Mouse (Mus musculus): ENCODE measurements at regions not wholly inside any gene's neighbourhood (a gene's known extent, or its start where the extent isn't known, plus 50 kb on each side); places are given as distances from the start of the nearest gene placed in this dataset.

DNA sequence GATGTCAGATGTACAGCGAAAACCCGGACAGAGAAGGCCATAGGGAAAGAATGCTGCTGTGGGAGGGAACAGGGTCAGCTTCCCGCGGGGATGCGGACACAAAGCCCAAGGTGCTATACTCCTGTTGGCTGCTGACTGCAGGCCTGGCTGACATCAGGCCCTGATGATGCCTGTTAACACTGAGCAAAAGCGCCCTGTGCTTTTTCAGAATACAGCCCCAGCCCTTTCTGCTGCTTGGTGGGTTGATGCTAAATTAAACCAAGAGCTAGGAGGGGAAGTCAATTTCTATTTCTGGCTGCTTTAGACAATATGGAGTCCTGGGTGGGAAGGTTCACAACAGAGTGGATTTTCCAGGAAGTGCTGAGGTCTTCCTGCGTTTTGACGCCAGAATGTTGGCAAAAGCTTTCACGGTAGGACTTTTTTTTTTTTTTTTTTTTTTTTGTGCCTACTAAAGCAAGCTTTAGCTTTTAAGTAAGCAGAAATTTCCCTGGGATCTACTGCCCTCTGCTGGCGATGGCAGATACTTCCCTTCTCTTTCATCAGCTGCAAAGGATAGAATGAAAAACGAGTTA, 302.2 kb upstream of the Arglu1 start:
- H3K9ac ChIP-seq = peak overlapping the region; percentile 39; the same call in 1 of the 2 replicates

DNA sequence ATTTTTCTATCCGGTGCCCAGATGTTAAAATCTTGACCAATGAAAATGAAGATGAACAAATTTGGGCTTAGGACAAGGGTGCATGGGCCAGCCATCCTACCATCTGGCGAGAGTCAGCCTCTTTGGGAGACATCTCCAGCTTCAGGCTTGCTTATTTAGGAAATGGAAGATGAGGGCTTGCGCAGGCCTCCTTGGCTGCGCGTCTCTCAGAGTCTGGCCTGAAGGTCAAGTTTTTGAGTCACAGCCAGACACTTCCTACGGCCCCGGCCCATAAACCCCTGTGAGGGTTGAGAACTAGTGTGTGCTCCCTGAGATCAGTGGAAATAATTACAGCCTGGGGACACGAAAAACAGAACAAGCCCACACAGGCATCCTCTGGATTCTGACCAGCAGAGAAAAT, 300.7 kb upstream of the Arglu1 start:
- Histone ChIP-seq H3K27me3 (0 out of 2 replicates have a peak, but pooled peaks cover 2% of the 10 kb centered on the region), H3K4me3 (no peak overlapping the region), H3K27ac (no peak overlapping the region), H3K4me2 (replicated peaks) (no peak overlapping the region), H3K9me3 (no peaks in the 10 kb centered on the region; the same call in 1 of the 2 replicates), H3K36me3 (no peaks in the 10 kb centered on the region), H3K9ac (no peak overlapping the region), H3K4me1 (peaks cover 38% of the 10 kb centered on the region)
- WGBS = 48% methylated on average over 8 of the region's 8 CpGs
- no peak for ATAC-seq (ENCODE audit: low FRiP score, low read depth)

More for the DNA sequence above, 302.2 kb upstream of the Arglu1 start:
- peaks cover 38% of the 10 kb centered on the region for H3K4me1 ChIP-seq
- 0 out of 2 replicates have a peak, but pooled peaks have one; percentile 28 for ATAC-seq (ENCODE audit: low FRiP score, low read depth)
- H3K27me3 ChIP-seq = no peaks in the 10 kb centered on the region
- WGBS = 7% methylated on average over 11 of the region's 11 CpGs
- H3K9me3 ChIP-seq = no peaks in the 10 kb centered on the region; the same call in 1 of the 2 replicates
- no peak overlapping the region for H3K4me3 ChIP-seq
- H3K4me2 ChIP-seq (replicated peaks) = peak overlapping the region; percentile 49
- peak overlapping the region; percentile 52; the same call in 1 of the 2 replicates for H3K27ac ChIP-seq
- H3K36me3 ChIP-seq = no peaks in the 10 kb centered on the region

DNA sequence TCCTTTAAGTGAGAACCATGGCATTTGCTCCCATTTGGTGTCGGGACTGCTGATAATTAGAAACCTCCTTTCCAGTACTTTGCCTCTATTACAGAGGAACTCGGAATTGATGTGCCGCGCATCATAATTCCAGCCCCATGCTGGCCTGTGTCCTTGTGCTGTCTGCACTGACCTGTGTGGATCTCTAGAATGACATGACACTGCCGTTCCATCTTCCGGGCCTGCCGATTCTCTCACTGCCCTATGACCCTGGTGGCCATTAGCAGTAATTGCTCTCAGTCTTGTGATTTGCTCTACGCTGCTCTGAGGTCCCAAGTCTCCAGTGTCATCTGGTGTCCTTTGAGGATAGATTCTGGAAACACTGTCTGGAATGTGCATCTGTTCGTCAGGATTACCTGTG, 295.7 kb upstream of the Arglu1 start:
- no peak for ATAC-seq (ENCODE audit: low FRiP score, low read depth)
- H3K9me3 ChIP-seq = no peaks in the 10 kb centered on the region; the same call in 1 of the 2 replicates
- H3K27me3 ChIP-seq = 0 out of 2 replicates have a peak, but pooled peaks cover 11% of the 10 kb centered on the region
- no peak overlapping the region for H3K4me3 ChIP-seq
- no peaks in the 10 kb centered on the region for H3K36me3 ChIP-seq
- no peak overlapping the region for H3K27ac ChIP-seq
- H3K9ac ChIP-seq = no peak overlapping the region
- H3K4me1 ChIP-seq = peaks cover 31% of the 10 kb centered on the region
- no peak overlapping the region for H3K4me2 ChIP-seq (replicated peaks)
- WGBS = 50% methylated on average over 9 of the region's 9 CpGs

GRCm38 (mm10) chr8:8985395-8985794, 295.1 kb upstream of the Arglu1 start:
- Histone ChIP-seq H3K4me2 (replicated peaks) (no peak overlapping the region), H3K4me1 (peaks cover 25% of the 10 kb centered on the region), H3K9ac (no peak overlapping the region), H3K4me3 (no peak overlapping the region), H3K27me3 (0 out of 2 replicates have a peak, but pooled peaks cover 11% of the 10 kb centered on the region), H3K36me3 (no peaks in the 10 kb centered on the region), H3K9me3 (no peaks in the 10 kb centered on the region; the same call in 1 of the 2 replicates), H3K27ac (no peak overlapping the region)
- 83% methylated on average over 13 of the region's 13 CpGs for WGBS
- no peak for ATAC-seq (ENCODE audit: low FRiP score, low read depth)

GRCm38 (mm10) chr8:8984829-8985251, 294.5 kb upstream of the Arglu1 start:
- ATAC-seq (ENCODE audit: low FRiP score, low read depth) = no peak
- H3K4me2 ChIP-seq (replicated peaks) = peak overlapping the region; percentile 23; the same call in 1 of the 2 replicates

GRCm38 (mm10) chr8:8984159-8984828, 294.0 kb upstream of the Arglu1 start:
- Histone ChIP-seq H3K4me3 (no peak overlapping the region), H3K4me1 (peaks cover 25% of the 10 kb centered on the region), H3K27ac (no peak overlapping the region), H3K9me3 (no peaks in the 10 kb centered on the region; the same call in 1 of the 2 replicates), H3K27me3 (0 out of 2 replicates have a peak, but pooled peaks cover 11% of the 10 kb centered on the region), H3K4me2 (replicated peaks) (peak overlapping the region; percentile 23; the same call in 1 of the 2 replicates), H3K9ac (no peak overlapping the region), H3K36me3 (no peaks in the 10 kb centered on the region)
- 23% methylated on average over 13 of the region's 13 CpGs for WGBS
- ATAC-seq (ENCODE audit: low FRiP score, low read depth) = no peak

More at GRCm38 (mm10) chr8:8984829-8985251, 294.5 kb upstream of the Arglu1 start:
- Histone ChIP-seq H3K4me3 (no peak overlapping the region), H3K9me3 (no peaks in the 10 kb centered on the region; the same call in 1 of the 2 replicates), H3K27me3 (0 out of 2 replicates have a peak, but pooled peaks cover 11% of the 10 kb centered on the region), H3K27ac (no peak overlapping the region), H3K4me1 (peaks cover 25% of the 10 kb centered on the region), H3K36me3 (no peaks in the 10 kb centered on the region), H3K9ac (no peak overlapping the region)
- WGBS = 41% methylated on average over 11 of the region's 11 CpGs

DNA sequence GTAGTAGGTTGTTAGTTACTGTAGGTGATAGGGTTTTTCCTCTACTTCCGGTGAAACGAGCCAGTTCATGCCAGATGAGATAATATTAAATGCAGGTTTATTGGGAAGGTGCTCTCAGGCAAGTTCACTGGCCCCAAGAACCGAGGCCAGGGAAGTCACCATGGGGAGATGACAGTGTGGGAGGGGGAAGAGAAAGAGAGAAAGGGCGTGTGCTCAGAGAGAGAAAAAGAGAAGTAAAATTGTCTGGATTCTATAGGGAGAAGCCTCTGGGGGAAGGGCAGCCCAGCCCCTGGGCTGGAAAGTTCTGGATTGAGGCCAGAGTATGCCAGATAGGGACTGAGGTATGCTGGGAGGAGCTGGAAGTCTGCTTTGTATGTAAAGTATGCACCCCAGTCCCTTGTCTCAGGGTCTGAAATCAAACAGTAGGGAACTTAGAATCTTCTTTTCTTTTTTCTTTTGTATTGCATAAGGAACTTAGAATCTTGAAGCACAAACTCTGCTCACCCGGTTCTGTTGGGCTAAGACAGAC, 292.9 kb upstream of the Arglu1 start:
- H3K4me1 ChIP-seq = peaks cover 25% of the 10 kb centered on the region
- 50% methylated on average over 5 of the region's 5 CpGs for WGBS
- H3K9ac ChIP-seq = no peak overlapping the region
- H3K9me3 ChIP-seq = no peaks in the 10 kb centered on the region; the same call in 1 of the 2 replicates
- 0 out of 2 replicates have a peak, but pooled peaks cover 11% of the 10 kb centered on the region for H3K27me3 ChIP-seq
- H3K36me3 ChIP-seq = no peaks in the 10 kb centered on the region
- no peak overlapping the region for H3K27ac ChIP-seq
- H3K4me2 ChIP-seq (replicated peaks) = no peak overlapping the region
- no peak overlapping the region for H3K4me3 ChIP-seq
- no peak for ATAC-seq (ENCODE audit: low FRiP score, low read depth)

- H3K9me3 ChIP-seq = 0 out of 2 replicates have a peak, but pooled peaks cover 4% of the 10 kb centered on the region
- H3K4me2 ChIP-seq (replicated peaks) = no peak overlapping the region
- H3K9ac ChIP-seq = no peak overlapping the region
- no peak for ATAC-seq (ENCODE audit: low FRiP score, low read depth)
- no peak overlapping the region for H3K27ac ChIP-seq
- H3K4me1 ChIP-seq = peaks cover 12% of the 10 kb centered on the region
- no peaks in the 10 kb centered on the region for H3K27me3 ChIP-seq
- WGBS = 43% methylated on average over 1 of the region's 1 CpGs
- H3K4me3 ChIP-seq = no peak overlapping the region
- no peaks in the 10 kb centered on the region for H3K36me3 ChIP-seq
These were observed 288.6 kb upstream of the Arglu1 start for GRCm38 (mm10) chr8:8978969-8979368.

- peaks cover 9% of the 10 kb centered on the region for H3K4me1 ChIP-seq
- H3K9ac ChIP-seq = no peak overlapping the region
- H3K9me3 ChIP-seq = 0 out of 2 replicates have a peak, but pooled peaks cover 4% of the 10 kb centered on the region
- 77% methylated on average over 6 of the region's 6 CpGs for WGBS
- no peak overlapping the region for H3K27ac ChIP-seq
- H3K27me3 ChIP-seq = no peaks in the 10 kb centered on the region
- H3K4me3 ChIP-seq = no peak overlapping the region
- no peak for ATAC-seq (ENCODE audit: low FRiP score, low read depth)
- no peak overlapping the region for H3K4me2 ChIP-seq (replicated peaks)
- H3K36me3 ChIP-seq = no peaks in the 10 kb centered on the region
These were observed 283.4 kb upstream of the Arglu1 start for GRCm38 (mm10) chr8:8973769-8974168.

DNA sequence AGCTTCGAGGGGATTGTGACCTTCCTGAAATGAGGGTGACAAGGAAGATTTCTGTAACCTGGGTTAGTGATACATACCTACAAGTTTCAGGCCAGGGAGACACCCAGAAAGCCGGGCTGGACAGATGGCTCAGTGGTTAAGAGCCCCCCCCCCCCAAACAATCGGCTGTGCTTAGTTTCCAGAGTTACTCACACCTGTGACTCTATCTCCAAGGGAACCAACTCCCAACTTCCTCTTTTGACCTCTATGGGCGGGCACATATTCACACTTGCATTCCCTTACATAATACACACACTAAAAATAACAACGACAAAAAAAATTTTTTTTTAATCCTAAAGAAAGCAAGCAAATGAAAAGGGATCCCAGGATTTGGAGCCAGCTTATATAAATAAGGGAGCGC, 283.0 kb upstream of the Arglu1 start:
- Histone ChIP-seq H3K9me3 (0 out of 2 replicates have a peak, but pooled peaks cover 4% of the 10 kb centered on the region), H3K36me3 (no peaks in the 10 kb centered on the region), H3K27ac (no peak overlapping the region), H3K4me2 (replicated peaks) (no peak overlapping the region), H3K27me3 (no peaks in the 10 kb centered on the region), H3K4me1 (peaks cover 12% of the 10 kb centered on the region), H3K9ac (no peak overlapping the region), H3K4me3 (no peak overlapping the region)
- 77% methylated on average over 6 of the region's 6 CpGs for WGBS
- no peak for ATAC-seq (ENCODE audit: low FRiP score, low read depth)

DNA sequence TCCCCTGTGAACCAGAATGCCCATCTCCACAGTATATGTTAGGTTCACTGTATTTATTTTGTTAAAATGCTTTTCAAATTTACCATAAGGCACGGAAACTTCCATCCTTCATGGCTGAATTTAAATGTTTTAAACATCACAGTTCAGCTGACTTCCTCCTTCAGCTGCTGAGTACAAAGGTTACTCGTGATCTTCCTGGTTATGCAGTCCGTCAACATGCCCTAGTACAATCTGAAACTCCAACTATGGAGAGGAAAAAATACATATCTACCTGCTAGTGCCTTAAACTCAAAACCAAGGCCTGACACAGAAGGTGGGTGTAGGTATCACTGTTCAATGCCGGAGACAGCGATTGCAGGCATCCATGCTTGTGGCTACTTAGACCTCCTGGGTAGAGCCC, 280.5 kb upstream of the Arglu1 start:
- ATAC-seq (ENCODE audit: low FRiP score, low read depth) = no peak
- Histone ChIP-seq H3K27ac (no peak overlapping the region), H3K9me3 (no peaks in the 10 kb centered on the region), H3K4me3 (no peak overlapping the region), H3K36me3 (no peaks in the 10 kb centered on the region), H3K27me3 (no peaks in the 10 kb centered on the region), H3K4me1 (peaks cover 12% of the 10 kb centered on the region), H3K4me2 (replicated peaks) (no peak overlapping the region), H3K9ac (no peak overlapping the region)
- WGBS = 85% methylated on average over 5 of the region's 5 CpGs

GRCm38 (mm10) chr8:8970346-8970745, 280.0 kb upstream of the Arglu1 start:
- Histone ChIP-seq H3K27me3 (no peaks in the 10 kb centered on the region), H3K27ac (no peak overlapping the region), H3K4me1 (peaks cover 12% of the 10 kb centered on the region), H3K36me3 (no peaks in the 10 kb centered on the region), H3K9me3 (no peaks in the 10 kb centered on the region), H3K4me2 (replicated peaks) (no peak overlapping the region), H3K9ac (no peak overlapping the region), H3K4me3 (no peak overlapping the region)
- ATAC-seq (ENCODE audit: low FRiP score, low read depth) = no peak
- 84% methylated on average over 5 of the region's 5 CpGs for WGBS

All from limb, embryonic 13.5 days (tissue).